Mouse (Mus musculus) brown adipose tissue, adult 24 weeks (tissue): ENCODE measurements around the gene Cln3. TPM values are rescaled to one million over a fixed set of nuclear protein-coding genes. Genes with fewer than 3 reads are reported as not detected.
A peak's percentile ranks its signal among the peaks of the same experiment; 100 is the strongest.

Experiments
- H3K27ac ChIP-seq: fragments of 200-500 bp; replicated peaks from 2 replicates; pipeline ENCODE4 v1.5.1; 2012; ENCODE audit warnings: low read depth, mild to moderate bottlenecking, low read length
- H3K4me1 ChIP-seq: fragments of 200-500 bp; 2 replicates; pipeline ENCODE4 v1.6.1; 2012; ENCODE audit warnings: low read length, mixed read lengths; ENCODE audit not compliant: control insufficient read depth, insufficient read depth, insufficient read length
- H3K4me3 ChIP-seq: fragments of 200-500 bp; 2 replicates; pipeline ENCODE4 v1.5.1; 2012; ENCODE audit warnings: low read depth, mild to moderate bottlenecking, low read length, moderate library complexity; ENCODE audit not compliant: insufficient read depth
- polyA plus RNA-seq: library from polyadenylated mRNA; stranded (reverse); fragments of >200 nt; gene quantifications from 2 replicates; pipeline ENCODE4 v1.2.4, GENCODE M21; 2012; ENCODE audit not compliant: missing spikeins, insufficient read depth, insufficient read length

Cln3 gene
- polyA plus RNA-seq, 1 experiment, result 18.9 TPM

DNA sequence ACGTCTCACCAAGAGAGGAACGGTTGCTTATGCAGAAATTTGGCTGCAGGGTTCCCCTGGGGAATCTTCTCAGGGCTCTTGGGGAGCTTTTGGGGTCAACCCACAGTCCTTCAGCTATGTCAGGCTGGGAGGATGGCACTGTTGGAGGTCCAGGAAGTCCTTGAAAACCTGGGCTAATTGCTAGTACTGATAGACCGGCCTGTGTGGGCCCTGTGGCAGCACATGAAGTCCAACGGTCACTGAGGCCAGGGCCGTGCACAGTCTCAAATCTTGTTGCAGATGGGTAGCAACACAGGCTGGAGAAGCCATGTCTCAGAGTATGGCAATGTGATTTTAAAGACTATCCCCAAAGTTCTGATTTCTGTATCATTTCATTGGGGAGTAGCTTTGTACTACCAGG is 22.2 kb upstream of the Cln3 start:
- Histone ChIP-seq H3K4me3 (no peak overlapping the region), H3K27ac (no peak overlapping the region), H3K4me1 (peaks cover 2% of the 10 kb centered on the region; the same call in 1 of the 2 replicates)

DNA sequence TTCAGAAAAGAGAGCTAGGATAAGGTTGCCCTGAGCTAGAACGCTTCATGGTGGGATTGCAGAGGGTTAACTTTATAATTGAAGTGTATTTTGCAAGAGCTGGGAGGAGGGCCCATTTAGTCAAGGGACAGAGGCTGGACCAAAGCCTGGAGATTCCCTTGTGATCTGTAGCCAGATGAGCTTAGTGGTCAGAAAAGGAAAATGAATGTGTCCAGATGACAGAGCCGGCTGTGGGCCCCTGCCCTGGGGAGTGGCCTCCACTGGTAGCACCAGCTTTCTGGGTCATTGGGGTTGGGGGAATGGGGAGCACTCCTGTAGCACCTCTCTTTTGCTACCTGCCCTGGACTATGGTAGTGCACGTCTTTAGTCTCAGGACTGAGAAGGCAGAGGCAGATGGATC is 21.4 kb upstream of the Cln3 start:
- Histone ChIP-seq H3K27ac (0 out of 2 replicates have a peak overlapping the region, but pooled peaks have one; percentile 22), H3K4me3 (no peak overlapping the region), H3K4me1 (peaks cover 2% of the 10 kb centered on the region; the same call in 1 of the 2 replicates)

DNA sequence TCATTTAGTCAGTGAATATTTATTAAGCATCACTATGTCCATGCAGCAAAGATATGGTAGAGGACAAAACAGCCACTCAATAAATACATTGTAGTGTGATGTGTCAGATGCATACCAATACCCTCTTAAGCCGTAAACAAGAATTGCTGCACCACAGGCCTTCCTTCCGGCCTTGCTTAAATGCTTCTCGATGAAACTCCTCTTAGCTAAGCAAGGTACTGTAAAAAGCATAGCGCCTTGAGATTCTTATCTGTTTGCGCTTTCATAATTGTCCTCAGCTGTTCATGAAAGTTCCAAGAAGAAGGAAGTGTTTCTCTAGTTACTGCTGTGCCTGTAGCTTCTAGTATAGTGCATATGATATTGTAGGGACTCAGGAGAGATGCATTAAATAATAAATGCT is 21.0 kb upstream of the Cln3 start:
- Histone ChIP-seq H3K4me1 (peaks cover 2% of the 10 kb centered on the region; the same call in 1 of the 2 replicates), H3K27ac (0 out of 2 replicates have a peak overlapping the region, but pooled peaks have one; percentile 15), H3K4me3 (no peak overlapping the region)

DNA sequence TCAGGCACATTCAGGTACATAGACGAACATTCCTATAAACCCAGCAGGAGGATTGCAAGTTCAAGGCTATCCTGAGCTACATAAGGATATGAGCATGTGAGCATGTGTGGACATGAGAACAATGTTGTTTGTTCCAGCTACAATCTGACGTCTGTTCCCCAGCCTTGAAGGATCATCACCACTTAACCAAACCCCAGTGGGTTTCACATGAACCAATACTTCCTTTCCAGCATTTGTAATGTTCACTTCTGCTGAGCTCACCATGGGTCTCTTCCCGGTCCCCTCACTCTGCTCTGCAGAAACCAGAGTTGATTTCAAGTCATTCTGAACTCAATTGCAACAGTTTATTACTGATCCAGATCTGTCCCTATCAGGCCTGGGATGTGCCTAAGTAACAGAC is 17.0 kb upstream of the Cln3 start:
- Histone ChIP-seq H3K4me3 (no peak overlapping the region), H3K4me1 (peaks cover under 1% of the 10 kb centered on the region; the same call in 1 of the 2 replicates), H3K27ac (no peak overlapping the region)

DNA sequence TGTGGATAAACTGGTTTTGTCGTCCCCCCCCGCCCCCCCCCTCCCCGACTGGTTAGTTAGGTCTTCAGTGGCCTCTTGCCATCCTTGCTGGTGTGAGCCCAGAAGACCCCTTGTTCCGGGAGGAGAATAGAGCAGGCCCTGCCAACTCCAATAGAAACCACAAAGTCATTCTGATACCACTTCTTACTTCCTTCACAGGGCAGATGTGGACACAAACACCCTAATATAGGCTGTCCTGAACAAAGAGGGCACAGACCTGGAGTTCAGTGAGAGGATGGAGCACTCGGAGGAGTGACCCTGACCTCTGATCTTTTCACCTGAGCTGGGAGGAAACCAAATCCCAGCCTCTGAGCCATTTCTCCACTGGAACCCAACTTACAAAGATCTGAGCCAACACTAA is 16.3 kb upstream of the Cln3 start:
- H3K4me3 ChIP-seq, result no peak overlapping the region

DNA sequence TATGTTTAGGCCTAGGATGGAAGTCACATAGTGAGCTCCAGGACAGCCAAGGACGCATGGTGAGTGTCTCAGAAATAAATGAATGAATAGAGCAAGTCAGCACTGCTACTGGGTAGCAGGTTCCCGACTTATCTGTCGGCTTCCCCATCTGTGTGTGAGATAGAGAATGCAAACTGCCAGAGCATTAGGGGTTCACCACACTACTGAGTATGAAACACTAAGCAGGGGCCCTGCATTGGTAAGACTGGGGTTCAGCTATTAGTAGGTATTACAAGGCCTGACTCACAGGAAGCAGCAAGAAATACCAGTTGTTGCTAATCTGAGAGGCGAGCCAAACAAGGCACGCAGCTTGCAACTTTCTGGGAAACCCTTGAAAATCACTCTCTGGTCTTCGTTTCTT is 13.3 kb upstream of the Cln3 start:
- Histone ChIP-seq H3K4me1 (no peaks in the 10 kb centered on the region), H3K4me3 (no peak overlapping the region), H3K27ac (no peak overlapping the region)

More for the DNA sequence above, 16.3 kb upstream of the Cln3 start:
- H3K4me1 ChIP-seq, result no peaks in the 10 kb centered on the region
- no peak overlapping the region for H3K27ac ChIP-seq

DNA sequence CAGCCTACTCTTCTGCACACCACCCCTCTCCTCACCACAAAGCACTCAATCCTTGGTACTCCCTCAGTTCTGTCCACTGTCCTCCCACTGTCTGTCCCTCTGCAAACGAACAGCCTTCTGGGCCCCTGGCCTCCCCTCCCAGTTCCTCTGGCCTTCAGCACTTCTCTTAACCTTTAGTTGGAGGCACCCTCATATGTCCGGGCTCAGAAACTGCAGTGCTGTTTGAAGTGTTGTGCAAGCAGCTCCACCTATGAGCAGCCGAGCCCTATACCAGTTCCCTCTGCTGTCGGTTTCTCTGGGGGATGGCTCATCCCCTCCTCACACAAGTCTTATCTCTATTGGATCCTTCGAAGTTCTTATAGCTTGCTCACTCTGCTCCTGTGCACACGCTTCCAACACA is 10.8 kb upstream of the Cln3 start:
- Histone ChIP-seq H3K27ac (no peak overlapping the region), H3K4me3 (no peak overlapping the region), H3K4me1 (peaks cover 9% of the 10 kb centered on the region)

DNA sequence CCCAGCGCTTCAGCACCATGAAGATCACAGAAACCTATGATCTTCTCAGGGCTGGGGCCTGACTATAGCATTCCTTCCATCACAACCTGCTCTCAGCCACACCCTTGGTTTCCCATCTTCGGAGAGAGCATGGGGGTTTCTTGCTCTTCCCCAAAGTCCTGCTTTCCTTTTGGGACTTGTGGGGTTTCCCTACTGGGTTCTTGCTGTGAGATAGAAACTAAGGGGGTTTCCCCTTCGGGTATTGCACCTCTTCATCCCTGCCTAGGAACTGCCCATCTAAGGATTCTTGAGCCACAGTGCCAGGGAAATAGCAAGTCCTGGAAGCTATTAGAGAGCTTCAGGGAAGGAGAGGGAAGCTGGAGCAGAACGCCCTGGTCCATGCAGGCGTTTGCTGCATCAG is 10.3 kb upstream of the Cln3 start:
- H3K27ac ChIP-seq, result no peak overlapping the region
- H3K4me1 ChIP-seq, result peaks cover 9% of the 10 kb centered on the region
- no peak overlapping the region for H3K4me3 ChIP-seq

DNA sequence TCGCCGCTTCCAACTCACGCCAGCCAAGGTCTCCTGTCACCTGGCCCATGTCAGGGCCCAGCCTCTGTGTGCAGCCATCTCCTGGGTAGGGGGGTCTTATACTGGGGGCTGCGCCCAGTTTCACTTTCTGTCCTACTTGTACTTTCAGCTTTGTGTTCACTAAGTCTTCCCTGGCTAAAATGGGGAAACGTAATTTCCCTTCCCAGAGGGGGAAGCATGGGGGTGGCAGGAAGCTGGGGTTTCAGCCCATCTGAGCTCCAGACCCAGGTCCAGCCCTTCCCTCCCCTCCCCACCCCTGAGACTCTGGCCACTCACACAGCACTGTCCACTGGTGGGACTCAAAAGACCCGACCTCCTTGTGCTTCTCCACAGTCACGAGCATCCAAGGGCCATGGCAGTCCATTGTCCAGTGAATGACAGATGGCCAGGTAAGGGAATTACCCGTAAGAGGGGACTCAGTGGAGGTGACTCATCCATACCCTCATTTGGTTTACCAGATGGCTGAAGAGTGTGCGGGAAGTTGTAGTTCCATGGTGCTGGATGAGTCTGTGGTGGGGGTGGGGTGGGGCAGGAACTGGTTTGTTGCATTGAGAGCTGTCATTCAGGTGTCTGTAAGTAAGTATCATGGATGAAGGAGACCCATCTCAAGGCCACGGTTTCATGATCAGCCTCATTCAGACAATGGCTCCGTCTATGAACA is 9.4 kb upstream of the Cln3 start, which contains the start of gene Il27:
Gene Il27, minus strand, starts transcription at position 80 of the 700 bp plus-strand sequence.
- Histone ChIP-seq H3K4me1 (peaks cover 9% of the 10 kb centered on the region), H3K4me3 (no peak within 1 kb of the TSS), H3K27ac (no peak within 1 kb of the TSS)

DNA sequence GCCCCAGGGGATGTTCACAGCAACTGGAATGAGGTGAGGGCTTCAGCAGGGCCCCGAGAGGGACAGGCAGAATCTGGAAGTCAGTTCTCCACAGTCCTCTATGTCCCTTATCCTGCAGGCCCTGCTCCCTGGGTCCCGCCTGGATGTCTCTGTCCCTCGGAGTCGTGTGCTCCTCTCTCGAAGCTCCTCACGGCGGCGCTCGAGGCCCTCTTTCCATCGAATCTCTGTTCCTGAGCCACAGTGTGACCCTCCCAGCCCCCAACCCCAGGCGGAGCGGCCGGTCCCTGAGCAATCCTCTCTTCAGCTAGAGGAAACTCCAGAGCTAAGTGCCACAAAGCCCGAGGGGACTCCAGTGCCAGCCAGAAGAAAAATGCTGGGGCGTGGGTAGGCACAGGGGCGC is 2.2 kb upstream of the Cln3 start:
- peak overlapping the region; percentile 20 for H3K27ac ChIP-seq
- peak overlapping the region; percentile 13; the same call in 1 of the 2 replicates for H3K4me3 ChIP-seq
- H3K4me1 ChIP-seq, result peaks cover 10% of the 10 kb centered on the region

DNA sequence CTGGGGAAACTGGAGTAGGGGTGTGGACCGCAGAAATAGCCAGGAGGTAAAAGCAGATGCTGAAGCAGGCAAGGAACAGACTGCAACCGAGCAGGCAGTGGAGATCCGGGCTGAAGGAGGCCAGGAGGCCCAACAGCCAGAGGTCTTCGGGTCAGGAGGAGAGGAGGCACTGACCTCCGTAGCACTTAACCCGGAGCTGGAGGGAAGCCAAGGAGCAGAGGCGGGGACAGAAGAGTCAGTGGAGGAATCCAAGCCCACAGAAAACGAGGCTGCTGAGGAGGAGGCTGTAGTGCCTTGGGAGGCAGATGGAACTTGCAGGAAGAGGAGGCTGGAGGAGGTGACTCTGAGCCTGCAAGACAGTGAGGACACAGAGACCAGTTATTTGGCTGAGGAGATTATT is 1.2 kb upstream of the Cln3 start:
- Histone ChIP-seq H3K27ac (peak overlapping the region; percentile 42), H3K4me3 (peak overlapping the region; percentile 20), H3K4me1 (peaks cover 5% of the 10 kb centered on the region; the same call in 1 of the 2 replicates)

DNA sequence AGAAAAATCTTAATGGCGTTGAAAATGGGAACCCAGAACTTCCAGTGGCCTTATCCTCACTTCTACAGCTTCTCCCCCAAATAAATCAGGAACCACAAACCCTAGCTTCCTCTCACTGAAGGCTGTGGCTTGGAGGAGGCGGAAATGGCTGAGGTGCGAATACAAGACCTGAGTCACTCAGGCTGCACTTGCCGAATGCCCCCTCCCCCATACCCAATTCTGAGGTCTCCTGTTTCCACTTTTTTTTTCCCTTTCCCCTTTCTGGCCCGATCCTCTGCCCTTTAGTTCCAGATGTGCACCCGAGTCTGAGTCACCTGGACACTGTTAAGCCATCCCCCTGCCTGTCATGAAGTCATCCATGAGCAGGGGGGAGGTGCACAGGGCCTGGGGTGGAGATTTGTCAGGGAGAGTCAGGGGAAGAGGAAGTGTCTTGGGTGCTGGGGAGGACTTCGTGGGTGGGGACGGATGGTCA is 1.1 kb downstream of the Cln3 start, which contains the start of gene Apobr:
Gene Apobr, plus strand, starts transcription at position 437 of the 472 bp plus-strand sequence.
- Histone ChIP-seq H3K27ac (peak within 1 kb of the TSS; percentile 90), H3K4me3 (peak within 1 kb of the TSS; percentile 66), H3K4me1 (peaks cover 5% of the 10 kb centered on the region; the same call in 1 of the 2 replicates)

DNA sequence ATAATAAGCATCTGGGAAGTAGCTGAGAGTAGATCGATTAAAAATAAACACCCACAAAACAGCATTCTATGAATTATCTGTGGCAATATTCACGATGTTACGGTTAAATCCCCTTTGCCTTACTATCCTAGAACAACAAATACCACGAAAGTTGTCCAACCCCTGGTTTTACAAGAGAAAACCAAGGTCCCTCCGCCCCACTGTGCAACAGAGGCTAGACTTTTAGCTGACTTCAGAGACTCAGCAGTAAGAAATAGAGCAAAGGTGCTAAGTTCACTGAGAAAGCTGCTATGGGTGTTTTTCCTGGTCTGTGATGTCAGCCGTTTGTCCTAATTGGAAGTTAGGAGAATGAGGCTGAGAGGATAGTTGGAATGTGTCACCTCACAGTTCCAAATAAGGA is 1.9 kb downstream of the Cln3 start:
- peak overlapping the region; percentile 90 for H3K27ac ChIP-seq
- peak overlapping the region; percentile 66 for H3K4me3 ChIP-seq
- peaks cover 5% of the 10 kb centered on the region; the same call in 1 of the 2 replicates for H3K4me1 ChIP-seq

DNA sequence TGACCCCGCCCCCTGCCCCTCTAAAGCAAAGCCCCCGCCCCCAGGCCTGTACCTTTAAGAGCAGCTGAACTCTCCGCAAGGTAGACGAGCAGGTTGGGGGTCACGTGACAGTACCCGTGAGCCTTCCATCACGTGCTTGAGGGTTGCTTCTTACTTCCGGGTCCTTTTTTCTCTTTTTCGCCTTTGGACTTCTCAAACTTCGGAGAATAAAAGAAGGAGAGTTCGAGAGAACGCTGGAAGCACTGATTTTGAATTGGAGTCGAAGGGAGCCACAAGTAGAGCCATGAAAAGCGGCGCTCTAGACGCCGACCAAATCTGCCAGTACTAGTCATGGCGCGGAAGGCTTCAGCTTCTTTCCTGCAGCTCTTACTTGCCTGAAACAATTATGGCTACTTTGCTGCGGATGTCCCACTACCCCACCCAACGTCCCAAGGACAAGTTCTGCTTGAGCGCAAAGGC is 2.3 kb downstream of the Cln3 start:
- Histone ChIP-seq H3K4me3 (peak overlapping the region; percentile 66), H3K27ac (peak overlapping the region; percentile 90), H3K4me1 (peaks cover 5% of the 10 kb centered on the region; the same call in 1 of the 2 replicates)

DNA sequence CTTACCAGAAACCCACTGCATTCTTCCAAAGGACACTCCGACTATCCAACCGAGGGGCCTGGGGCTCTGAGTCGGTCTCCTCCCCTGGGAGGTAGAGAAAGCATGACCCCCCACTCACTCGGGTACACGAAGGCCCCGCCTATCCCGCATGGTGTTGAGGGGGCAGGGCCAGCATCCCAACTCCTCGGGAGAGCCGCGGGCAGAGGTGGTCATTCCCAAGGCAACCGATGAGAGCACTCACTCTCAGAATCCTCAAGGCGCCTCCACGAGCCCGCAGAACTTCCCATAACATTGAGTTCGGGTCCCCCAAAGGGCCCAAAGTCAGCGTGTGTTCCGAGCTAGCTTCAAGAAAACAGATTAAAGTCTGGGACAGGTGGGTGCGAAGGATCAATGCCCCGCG is 2.9 kb downstream of the Cln3 start:
- peaks cover 5% of the 10 kb centered on the region; the same call in 1 of the 2 replicates for H3K4me1 ChIP-seq
- peak overlapping the region; percentile 66 for H3K4me3 ChIP-seq
- H3K27ac ChIP-seq, result no peak overlapping the region; the same call in 1 of the 2 replicates

DNA sequence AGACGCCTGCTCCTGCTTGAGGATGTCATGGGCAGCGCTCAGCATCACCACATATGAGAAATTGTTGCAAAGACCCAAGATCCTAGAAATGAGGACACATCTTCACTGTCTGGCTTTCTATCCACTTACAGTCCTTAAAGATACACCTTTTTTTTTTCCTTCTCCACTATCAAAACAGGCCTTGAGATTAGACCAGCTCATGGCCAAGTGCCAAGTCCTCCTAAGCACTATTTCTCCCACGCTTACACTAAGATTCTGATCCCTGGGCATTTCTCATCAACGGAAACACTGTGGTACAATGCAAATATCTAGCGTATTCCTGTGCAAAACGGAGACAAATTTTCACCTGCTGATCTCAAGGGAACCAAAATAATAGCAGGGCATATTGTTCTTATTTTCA is 4.0 kb downstream of the Cln3 start:
- H3K4me3 ChIP-seq, result no peak overlapping the region
- no peak overlapping the region for H3K27ac ChIP-seq
- no peaks in the 10 kb centered on the region for H3K4me1 ChIP-seq
